Mouse (Mus musculus) liver, embryonic 13.5 days (tissue): ENCODE results near the gene Grin2b. TPM values are rescaled to one million over a fixed set of nuclear protein-coding genes. Genes with fewer than 3 reads are reported as not detected.

Source experiments
- ATAC-seq: fragments of 200-750 bp; cut with Nextera tagmentation; 2 replicates; pipeline ENCODE4 v1.8.0; 2017; ENCODE audit warnings: low read depth, mild to moderate bottlenecking, moderate number of reproducible peaks, moderate library complexity
- DNase-seq: peaks from one replicate; pipeline ENCODE4 v3.0.0; 2022
- H3K27ac ChIP-seq: fragments of 300-500 bp; sonication (generic); 2 replicates; pipeline ENCODE4 v1.5.1; 2015; ENCODE audit warnings: moderate library complexity, mild to moderate bottlenecking, inconsistent platforms
- H3K27me3 ChIP-seq: fragments of 300-500 bp; sonication (generic); 2 replicates; pipeline ENCODE4 v1.6.1; 2015; ENCODE audit warnings: mild to moderate bottlenecking, inconsistent platforms
- H3K36me3 ChIP-seq: fragments of 300-500 bp; sonication (generic); 2 replicates; pipeline ENCODE4 v1.6.1; 2015; ENCODE audit warnings: mild to moderate bottlenecking, inconsistent platforms
- H3K4me1 ChIP-seq: fragments of 300-500 bp; sonication (generic); replicated peaks from 2 replicates; pipeline ENCODE4 v1.6.1; 2015; ENCODE audit warnings: inconsistent platforms
- H3K4me2 ChIP-seq: fragments of 300-500 bp; sonication (generic); 2 replicates; pipeline ENCODE4 v1.6.1; 2015; ENCODE audit warnings: inconsistent platforms, mild to moderate bottlenecking, moderate library complexity
- H3K4me3 ChIP-seq: fragments of 300-500 bp; sonication (generic); replicated peaks from 2 replicates; pipeline ENCODE4 v1.5.1; 2015; ENCODE audit warnings: mild to moderate bottlenecking, inconsistent platforms
- H3K9ac ChIP-seq: fragments of 300-500 bp; sonication (generic); 2 replicates; pipeline ENCODE4 v1.6.1; 2015; ENCODE audit warnings: mild to moderate bottlenecking, inconsistent platforms
- H3K9me3 ChIP-seq: fragments of 300-500 bp; sonication (generic); replicated peaks from 2 replicates; pipeline ENCODE4 v1.6.1; 2016; ENCODE audit warnings: inconsistent platforms
- WGBS: fragments of 180-500 bp; shearing (Covaris S2); methylation state at CpG from one replicate; pipeline ENCODE4 v1.1.7; 2015; ENCODE audit not compliant: insufficient replicate concordance; 5-methylcytosine and 5-hydroxymethylcytosine counted together
- polyA plus RNA-seq: library from polyadenylated mRNA; unstranded; fragments of >200 nt; fragmentation: Nextera tagmentation; extraction: Ambion mirVana; gene quantifications from 2 replicates; pipeline ENCODE4 v1.2.1, GENCODE M21; 2015

The Grin2b gene
- polyA plus RNA-seq, 1 experiment from 2014 or later: 0.21 TPM

DNA sequence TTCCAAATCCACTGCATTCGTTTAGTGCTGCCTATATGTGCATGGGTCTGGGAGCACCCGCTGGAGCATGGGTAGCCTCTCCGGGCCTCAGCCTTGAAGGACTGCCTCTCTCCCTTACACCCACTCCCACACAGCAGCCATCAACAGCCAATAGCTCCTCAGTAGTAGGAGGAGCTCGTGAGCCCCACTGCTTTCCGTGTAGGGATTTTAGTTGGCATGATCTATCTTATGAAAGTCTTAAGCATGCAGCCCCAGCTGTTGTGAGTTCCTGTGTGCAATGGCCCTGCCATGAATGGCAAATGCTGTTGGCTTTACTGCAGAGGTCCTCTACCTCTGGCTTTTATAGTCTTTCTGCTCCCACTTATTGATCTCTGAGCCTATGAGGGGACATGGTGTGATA, 227.8 kb downstream of the Grin2b start:
- H3K4me1 ChIP-seq: no peaks in the 10 kb centered on the region
- ATAC-seq (no peak), DNase-seq (no peak)
- H3K9ac ChIP-seq: no peak overlapping the region
- 66% methylated on average over 5 of the region's 5 CpGs for WGBS
- no peaks in the 10 kb centered on the region for H3K9me3 ChIP-seq
- no peak overlapping the region for H3K4me3 ChIP-seq
- H3K4me2 ChIP-seq: no peak overlapping the region
- no peaks in the 10 kb centered on the region for H3K27me3 ChIP-seq
- H3K36me3 ChIP-seq: no peaks in the 10 kb centered on the region
- no peak overlapping the region for H3K27ac ChIP-seq

DNA sequence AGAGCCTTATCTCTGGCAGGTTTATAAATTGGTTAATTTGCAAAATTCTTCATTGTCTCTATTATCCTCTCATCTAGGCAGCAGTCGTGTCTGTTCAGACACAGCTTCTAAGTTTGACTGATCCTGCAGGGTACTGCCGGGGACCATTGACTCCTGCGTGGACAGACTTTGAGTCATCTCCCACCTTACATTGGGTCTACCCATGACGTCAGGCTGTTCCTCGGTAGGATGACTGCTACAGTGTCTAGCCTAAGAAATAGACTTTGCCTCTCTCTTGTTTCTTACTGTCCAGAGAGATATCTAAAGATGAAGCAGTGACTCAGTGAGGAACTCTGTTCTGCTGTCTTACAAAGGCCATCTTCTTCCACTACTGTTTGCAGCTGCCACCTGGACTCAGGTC, 229.0 kb downstream of the Grin2b start:
- ATAC-seq: no peak

GRCm38 (mm10) chr6:135943121-135943617, 230.1 kb downstream of the Grin2b start:
- Histone ChIP-seq H3K4me1 (no peaks in the 10 kb centered on the region), H3K36me3 (no peaks in the 10 kb centered on the region)

More for the DNA sequence above, 229.0 kb downstream of the Grin2b start:
- Histone ChIP-seq H3K4me2 (no peak overlapping the region), H3K9ac (no peak overlapping the region), H3K4me3 (no peak overlapping the region), H3K27me3 (no peaks in the 10 kb centered on the region), H3K9me3 (no peaks in the 10 kb centered on the region), H3K36me3 (no peaks in the 10 kb centered on the region), H3K4me1 (no peaks in the 10 kb centered on the region), H3K27ac (no peak overlapping the region)
- WGBS: 55% methylated on average over 5 of the region's 5 CpGs
- DNase-seq: no peak

GRCm38 (mm10) chr6:135932924-135933323, 240.4 kb downstream of the Grin2b start:
- 58% methylated on average over 3 of the region's 3 CpGs for WGBS

More at GRCm38 (mm10) chr6:135943121-135943617, 230.1 kb downstream of the Grin2b start:
- H3K4me3 ChIP-seq: no peak overlapping the region
- no peak for DNase-seq
- H3K9me3 ChIP-seq: no peaks in the 10 kb centered on the region
- ATAC-seq: no peak
- WGBS: 73% methylated on average over 6 of the region's 6 CpGs
- H3K4me2 ChIP-seq: no peak overlapping the region
- H3K9ac ChIP-seq: no peak overlapping the region
- no peaks in the 10 kb centered on the region for H3K27me3 ChIP-seq
- no peak overlapping the region for H3K27ac ChIP-seq

DNA sequence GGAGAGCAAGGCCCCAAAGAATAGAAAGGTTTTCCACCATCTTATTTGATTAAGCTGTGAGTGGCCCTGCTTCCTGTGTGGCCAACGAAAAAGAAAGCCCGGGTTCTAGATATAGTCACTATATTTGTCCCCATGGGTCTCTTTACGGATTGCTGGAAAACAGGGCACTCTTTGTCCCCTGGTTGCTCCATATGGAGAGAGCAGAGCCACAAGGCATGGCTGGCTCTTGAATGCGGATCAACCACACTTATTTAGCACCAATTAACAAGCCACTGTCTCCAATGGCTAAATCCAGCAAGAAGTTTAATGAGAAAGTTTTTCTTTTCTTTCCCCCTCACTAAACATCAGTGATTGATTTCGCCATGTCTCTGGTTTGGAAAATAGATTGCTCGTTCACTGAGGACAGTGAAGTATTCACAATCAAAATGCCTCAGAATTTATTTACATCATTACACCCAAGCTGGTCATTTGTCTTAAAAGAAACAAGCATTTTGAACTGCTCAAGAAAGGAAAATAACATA, 240.9 kb downstream of the Grin2b start:
- H3K4me3 ChIP-seq: no peak overlapping the region
- no peak overlapping the region for H3K27ac ChIP-seq
- H3K4me1 ChIP-seq: no peaks in the 10 kb centered on the region
- no peaks in the 10 kb centered on the region for H3K36me3 ChIP-seq
- ATAC-seq: no peak
- no peak for DNase-seq
- H3K27me3 ChIP-seq: no peaks in the 10 kb centered on the region
- 65% methylated on average over 6 of the region's 6 CpGs for WGBS
- H3K9ac ChIP-seq: no peak overlapping the region
- H3K9me3 ChIP-seq: no peaks in the 10 kb centered on the region
- no peak overlapping the region for H3K4me2 ChIP-seq

More at GRCm38 (mm10) chr6:135932924-135933323, 240.4 kb downstream of the Grin2b start:
- ATAC-seq (no peak), DNase-seq (no peak)
- Histone ChIP-seq H3K27me3 (no peaks in the 10 kb centered on the region), H3K27ac (no peak overlapping the region), H3K9ac (no peak overlapping the region), H3K4me3 (no peak overlapping the region), H3K9me3 (no peaks in the 10 kb centered on the region), H3K4me1 (no peaks in the 10 kb centered on the region), H3K4me2 (no peak overlapping the region), H3K36me3 (no peaks in the 10 kb centered on the region)

- Histone ChIP-seq H3K9ac (no peak overlapping the region), H3K9me3 (no peaks in the 10 kb centered on the region), H3K4me3 (no peak overlapping the region), H3K4me1 (no peaks in the 10 kb centered on the region), H3K27me3 (no peaks in the 10 kb centered on the region), H3K27ac (no peak overlapping the region), H3K36me3 (no peaks in the 10 kb centered on the region), H3K4me2 (no peak overlapping the region)
- no peak for ATAC-seq
- no peak for DNase-seq
These were observed 255.6 kb downstream of the Grin2b start for GRCm38 (mm10) chr6:135917676-135918075.

DNA sequence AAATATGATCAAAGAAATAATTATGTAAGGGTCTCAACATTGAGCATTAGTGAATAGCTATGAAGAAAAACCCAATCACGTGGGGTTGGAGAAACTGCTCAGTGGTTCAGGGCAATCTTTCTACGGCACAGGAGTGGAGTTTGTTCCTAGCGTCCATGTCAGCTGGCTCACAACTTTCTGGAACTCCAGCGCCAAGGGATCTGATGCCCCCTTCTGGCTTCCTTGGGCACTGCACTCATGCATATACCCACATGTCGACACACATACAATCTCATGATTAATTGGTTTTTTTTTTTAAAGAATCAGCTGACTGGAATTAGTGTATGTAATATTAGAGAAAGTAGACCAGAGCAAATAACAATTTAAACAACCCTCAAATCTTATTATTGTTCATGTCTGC, 258.7 kb downstream of the Grin2b start:
- H3K9me3 ChIP-seq: no peaks in the 10 kb centered on the region
- H3K4me2 ChIP-seq: no peak overlapping the region
- no peaks in the 10 kb centered on the region for H3K4me1 ChIP-seq
- no peak overlapping the region for H3K9ac ChIP-seq
- H3K4me3 ChIP-seq: no peak overlapping the region
- H3K27me3 ChIP-seq: no peaks in the 10 kb centered on the region
- no peak for DNase-seq
- ATAC-seq: no peak
- no peak overlapping the region for H3K27ac ChIP-seq
- H3K36me3 ChIP-seq: no peaks in the 10 kb centered on the region
- WGBS: 66% methylated on average over 5 of the region's 5 CpGs

GRCm38 (mm10) chr6:135912114-135912513, 261.2 kb downstream of the Grin2b start:
- Histone ChIP-seq H3K27ac (no peak overlapping the region), H3K4me1 (no peaks in the 10 kb centered on the region), H3K9ac (no peak overlapping the region), H3K4me2 (no peak overlapping the region), H3K36me3 (no peaks in the 10 kb centered on the region), H3K4me3 (no peak overlapping the region), H3K27me3 (no peaks in the 10 kb centered on the region), H3K9me3 (no peaks in the 10 kb centered on the region)
- ATAC-seq: no peak
- no peak for DNase-seq
- 61% methylated on average over 3 of the region's 3 CpGs for WGBS

DNA sequence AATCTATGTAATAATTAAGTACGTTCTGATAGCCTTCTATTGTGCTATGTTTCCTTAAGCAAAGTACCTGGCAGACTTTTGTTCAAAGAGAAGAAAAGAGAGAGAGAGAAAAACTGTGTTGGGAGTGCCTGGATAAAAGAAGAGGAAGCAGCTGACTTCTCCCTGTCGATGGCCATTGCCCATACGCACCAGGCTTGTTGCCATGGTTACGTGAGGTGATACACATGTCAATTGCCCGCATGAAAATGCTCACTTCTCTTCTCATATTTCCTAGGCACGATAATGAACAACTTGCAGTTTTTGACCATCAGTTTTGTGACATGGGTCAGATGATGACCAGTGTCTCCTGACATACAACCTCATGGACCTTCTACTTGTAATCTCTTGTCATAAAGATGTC, 262.2 kb downstream of the Grin2b start:
- H3K4me3 ChIP-seq: no peak overlapping the region
- DNase-seq (no peak), ATAC-seq (no peak)
- H3K27ac ChIP-seq: no peak overlapping the region
- H3K27me3 ChIP-seq: no peaks in the 10 kb centered on the region
- H3K4me1 ChIP-seq: no peaks in the 10 kb centered on the region
- H3K4me2 ChIP-seq: no peak overlapping the region
- H3K9me3 ChIP-seq: no peaks in the 10 kb centered on the region
- no peak overlapping the region for H3K9ac ChIP-seq
- WGBS: 65% methylated on average over 6 of the region's 6 CpGs
- H3K36me3 ChIP-seq: no peaks in the 10 kb centered on the region

DNA sequence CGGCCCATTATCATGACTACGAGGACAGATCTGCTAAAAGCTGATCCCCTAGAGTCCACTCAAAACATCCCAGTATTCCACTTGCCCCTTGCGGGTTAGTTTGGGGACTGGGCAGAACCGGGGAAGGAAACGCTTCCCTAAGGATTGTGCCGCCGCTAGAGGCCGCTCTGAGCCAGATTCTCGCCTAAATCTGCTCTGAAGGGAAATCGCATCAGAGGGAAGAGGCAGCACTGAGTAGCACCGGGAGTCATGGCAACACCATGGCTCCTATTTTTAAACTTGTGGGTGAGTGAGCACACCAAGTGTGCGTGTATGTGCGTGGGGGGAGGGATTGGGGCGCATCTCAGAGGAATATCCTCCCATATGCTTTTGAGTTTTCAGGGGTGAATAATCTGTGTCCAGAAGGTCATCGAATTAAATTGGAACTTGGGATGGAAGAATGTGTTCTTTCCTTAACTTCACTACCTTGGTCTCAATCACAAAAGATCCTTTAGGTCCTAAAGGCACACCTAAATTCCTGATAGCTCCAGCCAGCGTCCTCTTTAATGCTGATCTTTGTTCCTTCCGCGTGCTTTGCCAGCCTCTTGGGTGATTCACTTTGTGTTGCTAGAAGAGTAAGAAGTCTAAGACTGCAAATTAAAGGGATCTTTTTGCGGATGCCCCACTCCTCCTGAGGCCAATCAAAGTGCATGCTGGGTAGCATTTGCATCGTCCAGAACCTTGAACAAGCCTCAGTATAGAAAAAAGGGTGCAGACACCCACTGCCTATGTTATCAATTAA, 265.6 kb downstream of the Grin2b start:
- no peaks in the 10 kb centered on the region for H3K9me3 ChIP-seq
- H3K27ac ChIP-seq: no peak overlapping the region
- peak; percentile 1 for DNase-seq
- H3K9ac ChIP-seq: no peak overlapping the region
- H3K36me3 ChIP-seq: no peaks in the 10 kb centered on the region
- H3K27me3 ChIP-seq: no peaks in the 10 kb centered on the region
- H3K4me1 ChIP-seq: no peaks in the 10 kb centered on the region
- 16% methylated on average over 20 of the region's 20 CpGs for WGBS
- no peak overlapping the region for H3K4me3 ChIP-seq
- H3K4me2 ChIP-seq: no peak overlapping the region
- ATAC-seq: no peak

DNA sequence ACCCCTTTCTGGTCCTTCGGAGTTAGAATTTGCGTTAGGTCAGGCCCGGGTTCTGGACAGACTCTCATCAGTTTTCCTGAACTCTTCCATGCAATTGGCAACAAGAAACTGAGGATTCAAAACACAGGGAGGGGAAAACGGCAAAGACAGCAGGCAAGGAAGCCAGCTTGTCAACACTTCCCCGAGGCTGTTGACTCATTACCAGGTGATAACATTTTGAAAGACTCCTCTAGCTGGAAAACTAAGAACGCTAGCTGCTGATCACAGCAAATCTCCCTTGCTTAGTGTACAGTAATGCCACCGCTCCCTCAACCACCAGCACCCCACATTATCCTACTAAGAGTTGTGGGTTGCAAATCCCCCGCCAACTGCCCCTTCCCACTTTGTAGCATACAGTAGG, 266.2 kb downstream of the Grin2b start:
- no peak overlapping the region for H3K4me2 ChIP-seq
- no peaks in the 10 kb centered on the region for H3K9me3 ChIP-seq
- no peak for ATAC-seq
- H3K27me3 ChIP-seq: no peaks in the 10 kb centered on the region
- no peak overlapping the region for H3K27ac ChIP-seq
- WGBS: 56% methylated on average over 8 of the region's 8 CpGs
- no peaks in the 10 kb centered on the region for H3K4me1 ChIP-seq
- H3K9ac ChIP-seq: no peak overlapping the region
- no peaks in the 10 kb centered on the region for H3K36me3 ChIP-seq
- no peak overlapping the region for H3K4me3 ChIP-seq
- DNase-seq: no peak

- Histone ChIP-seq H3K4me3 (no peak overlapping the region), H3K4me2 (no peak overlapping the region), H3K4me1 (no peaks in the 10 kb centered on the region), H3K9me3 (no peaks in the 10 kb centered on the region), H3K27me3 (no peaks in the 10 kb centered on the region), H3K36me3 (no peaks in the 10 kb centered on the region), H3K9ac (no peak overlapping the region), H3K27ac (no peak overlapping the region)
- WGBS: 61% methylated on average over 5 of the region's 5 CpGs
- ATAC-seq (no peak), DNase-seq (no peak)
These were observed 268.9 kb downstream of the Grin2b start for GRCm38 (mm10) chr6:135904391-135904790.
